In the genomic region with DNA sequence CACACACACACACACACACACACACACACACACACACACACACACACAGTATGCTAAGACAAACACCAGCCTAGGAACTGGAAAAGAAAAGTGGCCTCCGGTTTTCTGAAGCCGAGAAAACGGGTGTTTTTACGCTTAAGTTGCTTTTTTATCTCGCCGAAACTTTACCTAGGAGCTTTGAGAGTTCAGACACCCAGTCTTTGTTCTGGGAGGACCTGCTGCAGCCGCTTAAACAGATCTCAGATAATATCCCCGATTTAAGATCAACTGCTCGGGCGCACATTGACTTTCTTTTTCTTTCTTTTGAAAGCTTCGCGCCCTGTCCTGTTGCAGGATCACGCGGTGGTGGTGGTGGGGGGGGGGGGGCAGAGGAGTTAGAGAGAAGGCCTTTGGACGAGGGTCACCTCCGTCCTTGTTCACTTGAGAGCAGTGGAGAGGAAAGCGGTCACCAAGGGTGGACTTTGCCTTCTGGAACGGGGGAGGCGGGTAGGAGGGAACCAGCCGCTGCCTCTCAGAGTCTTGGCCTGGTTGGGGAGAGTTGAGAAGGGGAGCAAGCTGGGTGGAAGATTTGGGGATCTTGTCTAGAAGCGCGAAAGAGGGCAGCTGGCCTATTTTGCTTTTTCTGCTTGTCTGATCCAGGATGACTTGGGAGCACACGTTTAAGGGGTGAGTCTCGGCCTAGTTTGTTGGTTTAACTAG, we compare ENCODE assay signal across 10 mouse cellular contexts. TPM values are rescaled to one million over a fixed set of nuclear protein-coding genes. Genes with fewer than 3 reads are reported as not detected.
DNase-seq lines count a peak whose midpoint lies in the region; ATAC-seq and TF ChIP-seq lines count a peak whose summit lies in the region.
"Had no signal": no experiment of that assay in that cellular context is flagged by ENCODE, and none has a peak within 500 bp of the region (broad histone marks: within the 10 kb centered on the region; RNA-seq: fewer than 3 reads in every experiment).

No protein-coding gene starts in this region.

- no peak for DNase-seq in heart, adult 8-10 months (ENCODE audit: low spot score)
- DNase-seq in embryo, embryonic 11 days, result peak; percentile 33
- DNase-seq in kidney, adult 8-10 months, result peak; percentile 81 to 83
- no peak for DNase-seq in right cerebral cortex, postnatal 36 days (ENCODE audit: low spot score in 2 of 2)
- DNase-seq in lung, postnatal 4 days, result no peak
- DNase-seq: lung, adult 18-20 months had no signal

- H3K27ac ChIP-seq in heart, embryonic 14.5 days (replicated peaks in 1 of 2; ENCODE audit: control insufficient read depth in 1 of 2, insufficient read depth in 1 of 2, low read depth in 2 of 2, low read length in 2 of 2), result peak overlapping the region; percentile 41 to 53; a peak in 2 of 4 replicates

- no peaks in the 10 kb centered on the region for H3K9me3 ChIP-seq in heart, embryonic 14.5 days (ENCODE audit: control insufficient read depth, low read length)

- no peaks in the 10 kb centered on the region for H3K36me3 ChIP-seq in heart, embryonic 14.5 days (ENCODE audit: control insufficient read depth, insufficient read depth, low read length)
- H3K36me3 ChIP-seq in myocyte (ENCODE audit: control insufficient read depth, insufficient read depth), result no peaks in the 10 kb centered on the region

- peak overlapping the region; percentile 18 to 24; a peak in 3 of 4 replicates for H3K4me3 ChIP-seq in heart, embryonic 14.5 days (ENCODE audit: control insufficient read depth in 1 of 2, insufficient read depth in 1 of 2, low read depth in 1 of 2, low read length in 2 of 2)
- H3K4me3 ChIP-seq in myocyte, result no peak overlapping the region

- 8% methylated on average over 24 of the region's 24 CpGs for WGBS in heart, embryonic 14.5 days

- peak overlapping the region; percentile 58 for H3K4me2 ChIP-seq in heart, embryonic 14.5 days (ENCODE audit: low read length)
- H3K4me2 ChIP-seq in myocyte (ENCODE audit: low read depth), result peak overlapping the region; percentile 27

- no peak overlapping the region for H3ac ChIP-seq in myocyte (ENCODE audit: control insufficient read depth, insufficient read length)

- H3K4me1 ChIP-seq in heart, embryonic 14.5 days (ENCODE audit: control insufficient read depth in 2 of 2, insufficient read depth in 2 of 2, low read length in 2 of 2), result peaks cover 0 to 7% of the 10 kb centered on the region in 2 experiments; a peak in 2 of 4 replicates

- H3K79me2 ChIP-seq in myocyte (ENCODE audit: control insufficient read depth, insufficient read depth), result peaks cover 23% of the 10 kb centered on the region

- TF ChIP-seq POLR2A in myocyte (IDR thresholded peaks at IDR 0.05; ENCODE audit: insufficient read length, low read depth), result no peak

- no peak for ATAC-seq in heart, embryonic 14.5 days (ENCODE audit: insufficient number of reproducible peaks, insufficient read depth, low FRiP score, low read depth)
- no peak for ATAC-seq in megakaryocyte, adult 5-6 weeks (ENCODE audit: poor library complexity, severe bottlenecking)
- ATAC-seq: forebrain, embryonic 14.5 days had no signal

- H3K27me3 ChIP-seq in heart, embryonic 14.5 days (ENCODE audit: control insufficient read depth, insufficient read depth, low read length), result peaks cover 65% of the 10 kb centered on the region
- H3K27me3 ChIP-seq in myocyte (ENCODE audit: control insufficient read depth, insufficient read depth, insufficient read length), result no peaks in the 10 kb centered on the region

- H3K9ac ChIP-seq in heart, embryonic 14.5 days (ENCODE audit: low read length), result peak overlapping the region; percentile 62

TF ChIP-seq in myocyte, 11 proteins besides CTCF, POLR2A, EP300 and RAD21:
- no peak for TF ChIP-seq REST (IDR thresholded peaks at IDR 0.05; ENCODE audit: insufficient read depth, insufficient read length)
- peak; percentile 59 for TF ChIP-seq POLR2AphosphoS2 (IDR thresholded peaks at IDR 0.05; ENCODE audit: insufficient read length, low read depth)
- TF ChIP-seq USF1 (IDR thresholded peaks at IDR 0.05; ENCODE audit: low read depth), result no peak
- no peak for TF ChIP-seq SRF (IDR thresholded peaks at IDR 0.05; ENCODE audit: control insufficient read depth, insufficient read length, low read depth)

RNA-seq across cellular contexts. Expression of gene Pitx2, which starts 21.2 kb away (rescaled TPM):
- 19.4 and 25.5 TPM in 2 replicates for polyA plus RNA-seq in heart, embryonic 14.5 days (2014; fragmentation: Nextera tagmentation; extraction: Ambion mirVana)
- 1 to 10 TPM in 1 of 4 experiments, under 1 TPM in 3; 0.57 to 1.4 (median 0.69) TPM for total RNA-seq in heart, adult 8-10 months (2022)
- 35.6 TPM for polyA plus RNA-seq in myocyte (2012; fragmentation: generic; extraction: Trizol)
- total RNA-seq in megakaryocyte, adult 5-6 weeks (2015), result not detected in 2 replicates
- total RNA-seq in megakaryocyte, adult 5-6 weeks (2017), result not detected in 2 replicates

Comparison
In these comparisons a context has a peak if more than half of its experiments do, and no peak if none do; other contexts are left out.
1. DNase-seq: peak in embryo, embryonic 11 days (single experiment) and kidney, adult 8-10 months (2 of 2); none in heart, adult 8-10 months (single experiment), right cerebral cortex, postnatal 36 days (0 of 2) and lung, postnatal 4 days (0 of 2).